8 mouse cellular contexts compared by ENCODE assay signal in genomic region chr2:91256256-91257125, GRCm38 (mm10). TPM values are rescaled to one million over a fixed set of nuclear protein-coding genes. Genes with fewer than 3 reads are reported as not detected.
DNase-seq lines count a peak whose midpoint lies in the region; ATAC-seq and TF ChIP-seq lines count a peak whose summit lies in the region.

No protein-coding gene starts in this region.

- no peaks in the 10 kb centered on the region for H3K36me3 ChIP-seq in heart, adult 2 months (ENCODE audit: control insufficient read depth, insufficient read depth, low read length)

- H3K4me3 ChIP-seq in heart, adult 2 months: peak overlapping the region; percentile 75
- H3K4me3 ChIP-seq in lung, adult 2 months (replicated peaks; ENCODE audit: extremely low read depth, low read depth, low read length): peak overlapping the region; percentile 82

- peak overlapping the region; percentile 93 for H3K9ac ChIP-seq in heart, adult 2 months (ENCODE audit: low read depth, low read length)

- peaks cover 2% of the 10 kb centered on the region; the same call in 1 of the 2 replicates for H3K27me3 ChIP-seq in heart, adult 2 months (ENCODE audit: control insufficient read depth, insufficient read depth, low read length)

- TF ChIP-seq CTCF in heart, adult 2 months (IDR thresholded peaks at IDR 0.05): no peak
- no peak for TF ChIP-seq CTCF in lung, adult 2 months (IDR thresholded peaks at IDR 0.05; ENCODE audit: insufficient read depth, low read length)

- intact Hi-C loops in heart, adult 2 months (cut with DNase I): loop anchor here (2.0 to 5.0 kb wide), 2 partner anchors 20 to 139 kb away; partner anchors contain the start of genes Ddb2 and Mybpc3

- peak; percentile 20; the same call in 1 of the 2 replicates for TF ChIP-seq POLR2A in heart, adult 2 months (IDR thresholded peaks at IDR 0.05; ENCODE audit: insufficient read depth, low read depth, low read length)
- TF ChIP-seq POLR2A in lung, adult 2 months (IDR thresholded peaks at IDR 0.05; ENCODE audit: borderline replicate concordance, extremely low read depth, low read depth, low read length): peak; percentile 3; the same call in 1 of the 2 replicates

- peak overlapping the region; percentile 91 for H3K27ac ChIP-seq in heart, adult 2 months

- DNase-seq in B cell, adult 2 months: peak; percentile 25 to 41
- DNase-seq in ZHBTc4 (ENCODE audit: low read depth, low spot score): peak; percentile 74
- peak; percentile 69 for DNase-seq in embryo, embryonic 11 days
- peak; percentile 82 to 84 for DNase-seq in heart, adult 2 months
- peak; percentile 60 for DNase-seq in kidney, adult 11 months
- DNase-seq in lung, adult 2 months: peak; percentile 76
- DNase-seq in natural killer cell, adult 2 months (ENCODE audit: low spot score in 2 of 2): no peak

- TF ChIP-seq EP300 in heart, adult 2 months (IDR thresholded peaks at IDR 0.05; ENCODE audit: insufficient read depth, low read depth, low read length): no peak

- peaks cover 2% of the 10 kb centered on the region for H3K4me1 ChIP-seq in heart, adult 2 months (ENCODE audit: control insufficient read depth, insufficient read depth, low read length)
- H3K4me1 ChIP-seq in lung, adult 2 months (ENCODE audit: control insufficient read depth, insufficient read depth, low read length): no peaks in the 10 kb centered on the region

- whole genome bisulfite sequencing in heart, adult 2 months: under 1% methylated on average over 52 of the region's 52 CpGs
- WGBS in lung, adult 2 months: under 1% methylated on average over 52 of the region's 52 CpGs

- ATAC-seq in neutrophil, adult 5-6 weeks (ENCODE audit: extremely low read depth, insufficient number of reproducible peaks, low FRiP score, poor library complexity, severe bottlenecking): peak; percentile 1; the same call in 1 of the 2 replicates

- H3K79me2 ChIP-seq in heart, adult 2 months (replicated peaks; ENCODE audit: control insufficient read depth, insufficient read depth, low read length): peaks cover 2% of the 10 kb centered on the region

RNA-seq across cellular contexts. Expression of gene Pacsin3, which starts 0.7 kb away (rescaled TPM):
- total RNA-seq in heart, adult 2 months (2021): 100 to 1,000 TPM; 141 to 157 TPM
- polyA plus RNA-seq in heart, adult 2 months (2012; rRNA removed): 139 and 165 TPM in 2 replicates
- 27.7 and 55.1 TPM in 2 replicates for polyA plus RNA-seq in lung, adult 2 months (2012; rRNA removed)
- total RNA-seq in neutrophil, adult 5-6 weeks (2017): not detected in 2 replicates

RNA-seq across cellular contexts. Expression of gene Arfgap2, which starts 8.3 kb away (rescaled TPM):
- 10 to 100 TPM; 54.7 to 58.2 TPM for total RNA-seq in heart, adult 2 months (2021)
- 35.0 and 43.2 TPM in 2 replicates for polyA plus RNA-seq in heart, adult 2 months (2012; rRNA removed)
- polyA plus RNA-seq in lung, adult 2 months (2012; rRNA removed): 29.1 and 44.4 TPM in 2 replicates
- 46.5 and 48.3 TPM in 2 replicates for total RNA-seq in neutrophil, adult 5-6 weeks (2017)

RNA-seq across cellular contexts. Expression of gene Ddb2, which starts 19.7 kb away (rescaled TPM):
- 1 to 10 TPM; 2.7 to 3.2 TPM for total RNA-seq in heart, adult 2 months (2021)
- 8.5 and 12.6 TPM in 2 replicates for polyA plus RNA-seq in heart, adult 2 months (2012; rRNA removed)
- polyA plus RNA-seq in lung, adult 2 months (2012; rRNA removed): 11.8 and 13.9 TPM in 2 replicates
- total RNA-seq in neutrophil, adult 5-6 weeks (2017): 42.1 and 44.1 TPM in 2 replicates

RNA-seq across cellular contexts. Expression of gene Acp2, which starts 53.8 kb away (rescaled TPM):
- 10 to 100 TPM; 17.3 to 19.9 TPM for total RNA-seq in heart, adult 2 months (2021)
- polyA plus RNA-seq in heart, adult 2 months (2012; rRNA removed): 15.0 and 20.4 TPM in 2 replicates
- 20.7 and 25.0 TPM in 2 replicates for polyA plus RNA-seq in lung, adult 2 months (2012; rRNA removed)
- total RNA-seq in neutrophil, adult 5-6 weeks (2017): 8.1 and 9.1 TPM in 2 replicates

RNA-seq across cellular contexts. Expression of gene Nr1h3, which starts 53.9 kb away (rescaled TPM):
- total RNA-seq in heart, adult 2 months (2021): 10 to 100 TPM; 20.3 to 27.6 TPM
- polyA plus RNA-seq in heart, adult 2 months (2012; rRNA removed): 30.6 and 32.9 TPM in 2 replicates
- polyA plus RNA-seq in lung, adult 2 months (2012; rRNA removed): 97.4 and 102 TPM in 2 replicates
- 0.58 and 0.74 TPM in 2 replicates for total RNA-seq in neutrophil, adult 5-6 weeks (2017)

Comparison
In these comparisons a context has a peak if more than half of its experiments do, and no peak if none do; other contexts are left out.
1. DNase-seq: peak in B cell, adult 2 months (2 of 2), ZHBTc4 (single experiment), embryo, embryonic 11 days (single experiment), heart, adult 2 months (2 of 2), kidney, adult 11 months (single experiment) and lung, adult 2 months (single experiment); none in natural killer cell, adult 2 months (0 of 2).
2. RNA of gene Pacsin3, which starts 0.7 kb away (total RNA-seq): 141 to 157 TPM in heart, adult 2 months; not detected in neutrophil, adult 5-6 weeks; every median in the first group is over 100 times any median in the second.
3. RNA of gene Ddb2, which starts 19.7 kb away (total RNA-seq): 42.1 to 44.1 TPM in neutrophil, adult 5-6 weeks; 2.7 to 3.2 TPM in heart, adult 2 months; every median in the first group is over 10 times any median in the second.